Mouse (Mus musculus): ENCODE data around the gene Olfr251.

DNA sequence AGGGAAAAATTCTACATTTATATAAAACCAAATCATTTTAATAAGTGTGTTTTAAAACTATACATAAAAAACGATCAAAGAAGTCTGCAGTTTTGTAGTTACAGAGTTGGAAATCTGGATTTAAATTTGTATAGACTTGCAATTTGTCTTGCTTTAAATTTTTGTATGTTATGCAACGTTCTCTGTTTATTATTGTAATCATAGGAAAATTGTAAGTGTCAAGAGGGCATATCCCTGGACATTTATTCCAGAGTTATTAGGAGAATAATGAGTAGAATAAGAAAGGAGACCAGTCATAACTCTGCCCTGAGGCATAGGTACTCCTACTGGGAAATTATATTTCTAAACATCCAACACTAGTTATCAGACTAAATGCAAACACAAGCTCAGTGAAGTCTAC, at the start of gene Olfr251:
- TF ChIP-seq CTCF (IDR thresholded peaks at IDR 0.05; ENCODE audit: low read depth, low read length) (no peak), POLR2A (IDR thresholded peaks at IDR 0.05; ENCODE audit: borderline replicate concordance, low read depth, low read length) (no peak)
